Mouse (Mus musculus): ENCODE results near the gene Bmf. TPM values are rescaled to one million over a fixed set of nuclear protein-coding genes. Genes with fewer than 3 reads are reported as not detected.
A peak's percentile ranks its signal among the peaks of the same experiment; 100 is the strongest.
"Not testable (repeated sequence)": the region's sequence is repeated elsewhere in the genome, so short reads cannot be mapped to it uniquely, and the experiment has no call there.

Gene Bmf
- polyA plus RNA-seq, 1 experiment from 2014 or later: 7.1 TPM

GRCm38 (mm10) chr2:118562015-118562414 lies 12.5 kb upstream of the Bmf start:
- Histone ChIP-seq H3K4me2 (replicated peaks) (no peak overlapping the region), H3K9me3 (no peaks in the 10 kb centered on the region), H3K4me3 (no peak overlapping the region), H3K36me3 (no peaks in the 10 kb centered on the region), H3K27ac (no peak overlapping the region), H3K27me3 (no peaks in the 10 kb centered on the region), H3K9ac (no peak overlapping the region), H3K4me1 (no peaks in the 10 kb centered on the region)
- 79% methylated on average over 4 of the region's 4 CpGs for WGBS
- no peak for ATAC-seq (ENCODE audit: insufficient number of reproducible peaks, insufficient read depth, low FRiP score, low TSS enrichment)

DNA sequence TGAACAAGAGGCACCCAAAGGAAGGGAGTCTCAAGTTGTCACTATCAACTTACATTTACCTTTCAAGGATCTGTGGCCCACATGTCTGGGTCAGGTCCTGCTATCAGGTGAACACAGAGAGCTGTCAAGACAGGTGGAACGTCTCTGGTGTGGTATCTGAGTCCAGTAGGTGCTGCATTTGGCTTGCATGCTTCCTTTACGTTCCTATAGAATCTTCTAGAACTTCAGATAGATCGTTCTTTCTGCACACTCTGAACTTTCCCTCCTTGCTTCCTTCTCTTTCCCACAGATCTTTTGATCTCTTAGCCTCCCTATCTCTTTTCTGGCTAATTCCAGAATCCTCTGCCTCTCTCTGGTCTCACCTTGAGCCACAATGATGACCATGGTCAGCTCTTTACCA lies 8.9 kb upstream of the Bmf start:
- H3K4me2 ChIP-seq (replicated peaks): no peak overlapping the region
- no peak overlapping the region for H3K27ac ChIP-seq
- no peak overlapping the region for H3K9ac ChIP-seq
- H3K27me3 ChIP-seq: no peaks in the 10 kb centered on the region
- ATAC-seq (ENCODE audit: insufficient number of reproducible peaks, insufficient read depth, low FRiP score, low TSS enrichment): no peak
- WGBS: 94% methylated on average over 3 of the region's 3 CpGs
- no peaks in the 10 kb centered on the region for H3K9me3 ChIP-seq
- no peaks in the 10 kb centered on the region for H3K36me3 ChIP-seq
- H3K4me1 ChIP-seq: no peaks in the 10 kb centered on the region
- no peak overlapping the region for H3K4me3 ChIP-seq

DNA sequence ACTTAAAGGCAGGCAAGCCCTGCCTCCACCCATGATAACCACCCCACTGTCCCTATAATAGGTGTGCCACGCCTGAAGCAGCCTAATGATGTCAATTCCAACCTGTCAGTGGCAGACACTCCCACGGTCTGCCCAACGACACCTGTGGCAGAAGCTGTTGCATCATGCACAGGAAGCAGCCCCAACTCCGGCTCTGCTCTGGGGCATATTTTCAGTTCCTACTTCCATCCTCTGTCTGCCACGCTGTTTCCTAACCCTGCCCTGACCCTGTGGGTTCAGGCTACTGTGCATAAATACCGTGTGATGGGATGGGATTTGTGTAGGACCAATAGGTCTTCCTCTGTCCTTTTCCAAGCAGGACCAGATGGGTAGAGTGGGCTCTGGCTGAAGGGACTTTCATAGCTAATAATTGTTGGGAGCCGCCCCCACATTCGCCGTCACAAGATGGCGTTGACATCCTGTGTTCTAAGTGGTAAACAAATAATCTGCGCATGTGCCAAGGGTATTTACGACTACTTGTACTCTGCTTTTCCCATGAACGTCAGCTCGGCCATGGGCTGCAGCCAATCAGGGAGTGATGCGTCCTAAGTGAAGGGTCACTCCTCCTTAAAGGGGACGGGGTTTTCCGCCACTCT lies 5.0 kb upstream of the Bmf start:
- not testable (repeated sequence) for H3K36me3 ChIP-seq; H3K4me1 ChIP-seq; ATAC-seq (ENCODE audit: insufficient number of reproducible peaks, insufficient read depth, low FRiP score, low TSS enrichment); H3K9me3 ChIP-seq; H3K27me3 ChIP-seq
- Histone ChIP-seq H3K4me2 (replicated peaks) (peak overlapping the region; percentile 48), H3K4me3 (peak overlapping the region; percentile 38), H3K9ac (0 out of 2 replicates have a peak overlapping the region, but pooled peaks have one; percentile 9), H3K27ac (peak overlapping the region; percentile 54; the same call in 1 of the 2 replicates)
- WGBS: 64% methylated on average over 17 of the region's 17 CpGs

- ATAC-seq (ENCODE audit: insufficient number of reproducible peaks, insufficient read depth, low FRiP score, low TSS enrichment): no peak
- Histone ChIP-seq H3K36me3 (no peaks in the 10 kb centered on the region), H3K4me3 (no peak overlapping the region), H3K27ac (no peak overlapping the region), H3K27me3 (no peaks in the 10 kb centered on the region), H3K4me2 (replicated peaks) (no peak overlapping the region), H3K9me3 (no peaks in the 10 kb centered on the region), H3K4me1 (peaks cover 26% of the 10 kb centered on the region), H3K9ac (no peak overlapping the region)
- 62% methylated on average over 2 of the region's 2 CpGs for WGBS
Measured at GRCm38 (mm10) chr2:118551606-118552005, 2.1 kb upstream of the Bmf start.

DNA sequence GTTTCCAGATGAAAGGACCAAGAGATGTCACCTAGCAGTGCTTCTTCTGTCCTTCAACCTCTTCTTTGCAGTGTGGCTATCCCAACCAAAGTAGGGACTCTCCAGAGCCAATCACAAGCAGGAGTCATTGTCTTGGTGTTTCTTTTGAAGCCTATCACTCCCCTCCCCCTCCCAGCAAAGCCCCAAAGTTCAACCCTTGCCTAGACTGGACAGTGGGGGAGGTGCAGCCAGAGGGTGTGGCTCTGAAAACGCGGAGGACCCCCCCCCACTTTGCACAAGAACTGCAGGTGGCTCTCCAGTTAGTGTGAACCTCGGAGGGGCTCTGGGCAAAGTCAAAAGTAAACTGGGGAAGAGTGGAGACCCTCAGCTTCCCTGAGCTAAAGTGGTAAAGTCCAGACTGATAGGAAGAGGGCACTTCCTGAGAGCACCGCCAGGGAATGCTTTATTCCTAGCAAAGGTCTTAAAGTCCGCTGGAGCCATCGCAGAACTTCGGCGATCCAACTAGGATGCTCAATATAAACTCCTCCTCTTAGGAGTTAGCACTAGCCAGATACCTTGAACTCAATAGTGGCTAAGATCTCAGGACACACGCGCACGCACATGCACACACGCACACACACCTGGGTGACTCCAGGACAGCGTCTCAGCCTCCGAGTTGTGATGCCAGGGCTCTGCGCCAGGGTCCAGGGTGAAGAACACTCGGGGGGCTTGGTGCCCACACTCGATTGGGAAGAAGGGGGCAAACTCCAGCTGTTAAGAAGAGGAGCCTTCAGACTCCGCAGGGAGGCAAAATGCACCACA lies 866 bp downstream of the Bmf start:
- ATAC-seq (ENCODE audit: insufficient number of reproducible peaks, insufficient read depth, low FRiP score, low TSS enrichment): no peak

DNA sequence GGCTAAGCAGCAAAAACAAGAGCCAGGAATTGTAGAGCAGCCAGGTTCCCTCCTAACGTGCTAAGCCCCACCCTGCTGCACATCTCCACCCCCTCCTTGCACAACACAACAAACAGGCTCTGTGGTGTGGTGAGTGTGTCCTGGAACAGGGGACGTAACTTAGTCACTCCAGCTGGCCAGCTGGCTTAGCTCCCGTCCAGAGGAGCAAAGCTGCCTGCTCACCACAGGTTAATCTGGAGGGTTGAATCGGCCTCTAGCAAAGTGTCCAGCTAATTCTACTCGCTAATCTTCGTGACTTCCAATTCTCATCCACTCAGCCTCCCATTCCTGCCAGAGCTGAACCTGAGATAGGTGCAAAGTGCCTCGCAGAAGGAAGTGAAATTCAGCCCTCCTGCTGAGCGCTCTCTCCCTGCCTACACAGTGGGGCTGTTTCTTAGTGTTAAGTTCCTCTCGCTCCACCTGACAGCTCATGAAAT lies 1.9 kb downstream of the Bmf start:
- H3K27ac ChIP-seq: 0 out of 2 replicates have a peak overlapping the region, but pooled peaks have one; percentile 17
- H3K27me3 ChIP-seq: no peaks in the 10 kb centered on the region
- H3K4me3 ChIP-seq: peak overlapping the region; percentile 91
- H3K4me2 ChIP-seq (replicated peaks): peak overlapping the region; percentile 91
- no peaks in the 10 kb centered on the region for H3K9me3 ChIP-seq
- 8% methylated on average over 9 of the region's 9 CpGs for WGBS
- H3K9ac ChIP-seq: peak overlapping the region; percentile 81; the same call in 1 of the 2 replicates
- peaks cover 64% of the 10 kb centered on the region for H3K4me1 ChIP-seq
- no peak for ATAC-seq (ENCODE audit: insufficient number of reproducible peaks, insufficient read depth, low FRiP score, low TSS enrichment)
- H3K36me3 ChIP-seq: 0 out of 2 replicates have a peak, but pooled peaks cover 3% of the 10 kb centered on the region

More for the DNA sequence above, 866 bp downstream of the Bmf start:
- 0 out of 2 replicates have a peak, but pooled peaks cover 3% of the 10 kb centered on the region for H3K36me3 ChIP-seq
- H3K4me2 ChIP-seq (replicated peaks): peak overlapping the region; percentile 91
- H3K9ac ChIP-seq: peak overlapping the region; percentile 81
- peak overlapping the region; percentile 88 for H3K27ac ChIP-seq
- under 1% methylated on average over 18 of the region's 18 CpGs for WGBS
- no peaks in the 10 kb centered on the region for H3K27me3 ChIP-seq
- H3K4me1 ChIP-seq: peaks cover 54% of the 10 kb centered on the region
- H3K4me3 ChIP-seq: peak overlapping the region; percentile 91
- H3K9me3 ChIP-seq: no peaks in the 10 kb centered on the region

DNA sequence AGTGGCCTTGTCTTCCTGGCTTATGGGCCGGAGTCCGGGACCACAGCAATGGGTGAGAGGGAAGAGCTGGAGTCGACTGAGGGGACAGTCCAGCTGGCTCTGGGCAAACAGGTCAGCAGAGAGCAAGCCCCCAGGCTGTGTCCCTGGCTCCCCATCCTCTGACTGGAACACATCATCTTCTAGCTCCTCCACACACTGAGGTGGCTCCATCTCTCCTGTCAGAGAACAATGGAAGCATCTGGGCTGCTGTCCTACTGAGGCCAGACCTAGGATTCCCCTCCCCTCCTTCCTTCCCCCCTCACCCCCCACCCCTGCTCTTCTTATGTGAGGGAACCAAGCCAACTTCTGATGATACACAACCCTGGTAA lies 2.7 kb downstream of the Bmf start:
- Histone ChIP-seq H3K27ac (peak overlapping the region; percentile 96), H3K4me2 (replicated peaks) (peak overlapping the region; percentile 91)
- 45% methylated on average over 3 of the region's 3 CpGs for WGBS

GRCm38 (mm10) chr2:118546104-118546797 lies 3.2 kb downstream of the Bmf start:
- 25% methylated on average over 5 of the region's 5 CpGs for WGBS
- Histone ChIP-seq H3K36me3 (0 out of 2 replicates have a peak, but pooled peaks cover 3% of the 10 kb centered on the region), H3K27me3 (no peaks in the 10 kb centered on the region), H3K9me3 (no peaks in the 10 kb centered on the region), H3K4me2 (replicated peaks) (peak overlapping the region; percentile 91), H3K4me3 (peak overlapping the region; percentile 3; the same call in 1 of the 2 replicates), H3K9ac (peak overlapping the region; percentile 81), H3K27ac (peak overlapping the region; percentile 96), H3K4me1 (peaks cover 72% of the 10 kb centered on the region)
- no peak for ATAC-seq (ENCODE audit: insufficient number of reproducible peaks, insufficient read depth, low FRiP score, low TSS enrichment)

More for the DNA sequence above, 2.7 kb downstream of the Bmf start:
- H3K27me3 ChIP-seq: no peaks in the 10 kb centered on the region
- peak overlapping the region; percentile 2; the same call in 1 of the 2 replicates for H3K4me3 ChIP-seq
- no peaks in the 10 kb centered on the region for H3K9me3 ChIP-seq
- H3K4me1 ChIP-seq: peaks cover 71% of the 10 kb centered on the region
- ATAC-seq (ENCODE audit: insufficient number of reproducible peaks, insufficient read depth, low FRiP score, low TSS enrichment): no peak
- 0 out of 2 replicates have a peak, but pooled peaks cover 3% of the 10 kb centered on the region for H3K36me3 ChIP-seq
- peak overlapping the region; percentile 81; the same call in 1 of the 2 replicates for H3K9ac ChIP-seq

- no peaks in the 10 kb centered on the region for H3K27me3 ChIP-seq
- peak overlapping the region; percentile 96 for H3K27ac ChIP-seq
- H3K36me3 ChIP-seq: 0 out of 2 replicates have a peak, but pooled peaks cover 3% of the 10 kb centered on the region
- peak overlapping the region; percentile 3; the same call in 1 of the 2 replicates for H3K4me3 ChIP-seq
- no peak for ATAC-seq (ENCODE audit: insufficient number of reproducible peaks, insufficient read depth, low FRiP score, low TSS enrichment)
- peak overlapping the region; percentile 81 for H3K9ac ChIP-seq
- H3K4me2 ChIP-seq (replicated peaks): peak overlapping the region; percentile 91
- H3K4me1 ChIP-seq: peaks cover 79% of the 10 kb centered on the region
- WGBS: 24% methylated on average over 23 of the region's 23 CpGs
- H3K9me3 ChIP-seq: no peaks in the 10 kb centered on the region
Measured at GRCm38 (mm10) chr2:118545242-118546103, 4.0 kb downstream of the Bmf start.

DNA sequence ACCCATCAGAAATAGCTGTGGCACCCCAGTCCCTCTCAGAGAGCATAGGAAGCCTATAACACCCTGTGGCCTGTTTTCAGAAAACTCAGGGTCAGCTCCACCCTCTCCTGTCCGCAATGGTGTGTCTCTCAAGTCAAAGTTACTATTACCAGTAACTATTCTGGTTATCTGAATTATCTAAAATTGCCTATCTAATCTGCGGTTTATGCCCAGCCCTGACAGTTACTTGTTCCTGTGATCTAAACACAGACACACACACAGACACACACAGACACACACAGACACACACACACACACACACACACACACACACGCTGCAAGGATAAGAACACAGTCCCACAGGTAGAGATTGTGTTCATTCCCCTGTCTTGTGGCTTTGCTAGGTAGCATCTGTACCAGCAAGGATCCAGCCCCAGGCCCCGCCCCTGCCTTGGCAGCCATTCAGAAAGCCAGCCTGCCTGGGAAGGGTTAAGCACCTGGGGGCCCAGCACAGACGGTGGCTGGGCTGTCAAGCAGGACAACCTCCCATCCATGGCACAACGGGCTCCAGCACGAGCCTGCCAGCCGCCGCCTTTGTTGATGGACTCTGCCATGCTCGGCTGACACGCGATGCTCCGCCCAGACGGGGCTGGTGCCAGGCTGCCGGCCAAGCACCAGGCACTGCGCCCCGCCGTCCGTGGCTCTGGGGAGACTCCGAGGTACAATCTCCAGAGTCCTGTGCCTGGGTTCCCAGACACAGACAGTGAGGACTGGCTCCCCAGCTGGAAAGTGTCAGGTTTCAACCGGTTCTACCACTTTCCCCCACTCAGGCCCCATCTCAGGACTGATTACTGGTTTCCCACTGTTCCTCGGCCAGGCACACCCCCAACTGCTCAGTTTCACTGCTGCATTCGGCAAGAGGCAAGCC lies 5.3 kb downstream of the Bmf start:
- WGBS: 7% methylated on average over 23 of the region's 23 CpGs
- peak overlapping the region; percentile 91 for H3K4me2 ChIP-seq (replicated peaks)
- peak overlapping the region; percentile 96 for H3K27ac ChIP-seq
- peak overlapping the region; percentile 47 for H3K9ac ChIP-seq
- H3K36me3 ChIP-seq: 0 out of 2 replicates have a peak, but pooled peaks cover 3% of the 10 kb centered on the region
- peak overlapping the region; percentile 32 for H3K4me3 ChIP-seq
- H3K9me3 ChIP-seq: no peaks in the 10 kb centered on the region
- peak; percentile 87 for ATAC-seq (ENCODE audit: insufficient number of reproducible peaks, insufficient read depth, low FRiP score, low TSS enrichment)
- no peaks in the 10 kb centered on the region for H3K27me3 ChIP-seq
- peaks cover 85% of the 10 kb centered on the region for H3K4me1 ChIP-seq

Measured in embryonic facial prominence, embryonic 12.5 days (tissue).